Mouse (Mus musculus) small intestine, adult 2 months (tissue): ENCODE data around the gene Mettl7a1.
"Not testable (repeated sequence)": the region's sequence is repeated elsewhere in the genome, so short reads cannot be mapped to it uniquely, and the experiment has no call there.

Source experiments
- CTCF ChIP-seq: fragments of 200-500 bp; IDR thresholded peaks from 2 replicates; pipeline ENCODE4 v1.5.1; 2012; ENCODE audit warnings: low read depth, mild to moderate bottlenecking, control low read depth, inconsistent platforms, low read length, moderate library complexity, mixed read lengths; ENCODE audit not compliant: insufficient replicate concordance, insufficient read length; ENCODE audit errors: extremely low read depth
- POLR2A ChIP-seq: fragments of 200-500 bp; IDR thresholded peaks from 2 replicates; pipeline ENCODE4 v1.6.1; 2012; ENCODE audit warnings: low read depth, mild to moderate bottlenecking, control low read depth, inconsistent platforms, low read length, moderate library complexity

- not testable (repeated sequence) for TF ChIP-seq POLR2A, CTCF
These were observed 28.4 kb downstream of the Mettl7a1 start for GRCm38 (mm10) chr15:100332077-100332961.
